Mouse (Mus musculus) right cerebral cortex, adult 2 months (tissue): Measurements from ENCODE around the gene Lrrc74a.
A peak's percentile ranks its signal among the peaks of the same experiment; 100 is the strongest.

Experiments used
- DNase-seq, 2 experiments: peaks; one replicate each; pipeline ENCODE4 v3.0.0; 2021 to 2022; ENCODE audit warnings: low spot score in 2 of 2

The Lrrc74a gene

GRCm38 (mm10) chr12:86804857-86805256 lies 70.7 kb downstream of the Lrrc74a start:
- no peak for DNase-seq

DNA sequence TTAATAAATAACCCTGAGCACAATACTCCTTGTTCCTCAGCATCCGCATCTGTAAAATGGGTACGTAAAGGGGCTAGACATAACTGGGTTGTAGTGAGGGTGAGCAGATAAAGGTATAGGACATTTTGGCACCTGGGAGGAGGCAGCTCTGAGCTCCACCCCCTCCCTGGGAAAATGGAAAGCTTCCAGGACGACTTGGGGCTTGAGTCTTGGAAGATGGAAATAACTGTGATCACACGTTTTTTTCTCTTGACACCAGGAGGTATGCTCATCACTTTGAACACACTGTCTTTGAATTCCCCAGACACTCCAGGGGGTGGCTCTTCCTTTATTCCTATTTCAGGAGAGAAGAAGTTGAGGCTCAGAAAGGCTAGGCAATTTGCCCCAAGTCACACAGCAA lies 71.1 kb downstream of the Lrrc74a start:
- DNase-seq: no peak

GRCm38 (mm10) chr12:86806031-86806922 lies 72.1 kb downstream of the Lrrc74a start:
- peak; percentile 70 to 75 for DNase-seq

DNA sequence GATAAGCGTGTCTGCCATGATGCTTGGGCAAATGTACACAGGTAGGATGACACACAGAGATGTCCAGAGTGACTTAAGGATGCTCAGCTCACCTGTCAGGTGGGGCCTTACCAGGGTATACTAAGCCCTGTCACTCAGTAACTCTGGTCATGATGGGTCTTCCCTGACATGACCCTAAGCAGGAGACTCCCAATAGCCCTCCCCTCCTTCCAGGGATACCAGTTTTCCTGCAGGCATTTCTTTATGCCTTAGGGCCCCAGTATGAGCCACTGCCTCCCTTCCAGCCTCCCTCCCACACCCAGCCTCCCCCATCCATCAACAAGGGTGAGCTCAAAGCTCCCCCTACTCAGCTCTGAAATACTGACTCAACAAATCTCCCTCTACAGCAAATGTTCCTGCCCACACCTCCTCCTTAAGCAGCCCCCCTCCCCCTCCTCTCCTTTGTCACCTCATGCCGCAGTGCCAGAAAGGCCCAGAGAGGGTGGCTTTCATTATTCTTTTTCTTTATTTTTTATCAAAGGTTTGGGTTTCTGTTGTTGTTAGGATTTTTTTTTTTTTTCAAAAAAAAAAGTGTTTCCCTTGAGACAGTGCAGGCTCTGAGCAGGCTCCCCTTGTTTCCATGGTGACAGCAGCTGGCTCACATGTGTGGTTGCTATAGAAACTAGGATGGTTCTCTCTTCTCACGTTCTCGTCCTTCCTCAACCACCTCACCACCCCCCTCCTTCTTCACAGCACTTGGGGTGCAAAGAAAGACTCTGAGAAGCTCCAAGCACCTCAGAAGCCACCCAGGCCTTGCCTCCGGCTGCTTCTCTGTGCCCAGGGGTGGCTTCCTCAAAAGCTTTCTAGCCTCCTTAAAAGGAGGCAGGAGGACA lies 73.0 kb downstream of the Lrrc74a start:
- DNase-seq: peak; percentile 78 to 87

GRCm38 (mm10) chr12:86807795-86808128 lies 73.6 kb downstream of the Lrrc74a start:
- no peak for DNase-seq

DNA sequence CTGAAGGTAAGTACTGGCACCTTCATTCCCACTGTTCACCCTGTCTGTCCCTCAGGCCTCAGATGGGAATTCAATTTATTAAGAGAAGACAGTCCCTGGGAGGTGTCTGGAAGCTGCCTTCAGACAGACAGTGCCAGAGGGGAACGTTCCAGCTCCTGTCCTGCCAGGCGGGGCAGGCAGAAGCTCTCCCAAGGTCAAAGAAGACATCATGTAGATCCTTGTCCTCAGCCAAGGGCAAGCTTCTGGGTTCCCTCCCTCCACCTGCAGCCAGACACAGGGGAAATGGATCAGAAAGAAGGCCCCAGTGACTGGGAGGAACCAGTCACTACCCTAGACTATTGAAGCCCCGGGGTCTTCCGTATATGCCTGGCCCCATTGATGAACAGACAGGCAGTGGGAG lies 74.7 kb downstream of the Lrrc74a start:
- DNase-seq: no peak

- no peak for DNase-seq
Measured at GRCm38 (mm10) chr12:86810040-86810439, 75.9 kb downstream of the Lrrc74a start.

DNA sequence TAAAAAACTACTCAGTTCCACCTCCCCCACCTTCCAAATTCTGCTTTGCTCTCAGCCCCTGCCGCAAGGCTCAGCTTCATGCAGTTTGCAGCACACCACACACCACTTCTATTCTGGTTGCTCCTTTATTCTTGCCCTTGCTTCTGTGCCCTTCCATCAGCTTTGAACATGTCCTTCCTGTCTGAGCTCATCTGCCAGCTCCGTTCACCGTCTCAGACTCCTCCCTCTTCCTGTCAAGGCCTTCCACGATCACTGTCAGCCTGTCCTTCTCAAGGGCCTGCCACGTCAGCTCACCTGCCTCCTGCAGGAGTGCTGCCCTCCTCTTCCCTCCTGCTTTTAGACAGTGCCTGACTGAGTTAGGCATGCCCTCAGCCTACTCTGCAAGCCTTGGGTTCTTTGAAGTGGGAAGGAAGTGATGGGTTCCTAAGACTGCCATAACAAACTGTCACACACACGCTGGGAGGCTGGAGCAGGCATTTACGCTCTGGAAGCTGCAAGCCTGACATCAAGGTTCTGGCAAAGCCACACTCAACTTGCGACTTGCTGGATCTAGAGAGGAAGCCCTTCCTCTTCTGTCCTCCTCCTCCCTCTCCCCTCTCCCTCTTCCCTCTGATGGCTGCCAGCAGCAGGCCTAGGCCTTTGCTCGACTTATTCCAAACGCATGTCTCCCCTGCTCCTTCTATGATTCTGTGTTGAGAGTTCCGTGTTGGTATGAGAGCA lies 76.7 kb downstream of the Lrrc74a start:
- DNase-seq: peak in 1 of 2 experiments; percentile 62

- DNase-seq: peak in 1 of 2 experiments; percentile 64
Measured at GRCm38 (mm10) chr12:86812782-86813181, 78.6 kb downstream of the Lrrc74a start.
